Mouse (Mus musculus) midbrain, embryonic 14.5 days (tissue): ENCODE data around the gene Cfap57. TPM values are rescaled to one million over a fixed set of nuclear protein-coding genes. Genes with fewer than 3 reads are reported as not detected.

ENCODE experiments used
- ATAC-seq: fragments of 200-750 bp; cut with Nextera tagmentation; 2 replicates; pipeline ENCODE4 v1.8.0; 2017; ENCODE audit warnings: moderate number of reproducible peaks, moderate library complexity; ENCODE audit not compliant: low FRiP score, low TSS enrichment
- DNase-seq: peaks from one replicate; pipeline ENCODE4 v3.0.0-alpha.2; 2015
- H3K27ac ChIP-seq: fragments of 300-500 bp; sonication (generic); replicated peaks from 2 replicates; pipeline ENCODE4 v1.5.1; 2014; ENCODE audit warnings: mild to moderate bottlenecking, low read depth, low read length, moderate library complexity
- H3K27me3 ChIP-seq: fragments of 300-500 bp; sonication (generic); 2 replicates; pipeline ENCODE4 v1.6.1; 2014; ENCODE audit warnings: low read length, control low read depth, mixed read lengths; ENCODE audit not compliant: control insufficient read depth, insufficient read depth
- H3K36me3 ChIP-seq: fragments of 300-500 bp; sonication (generic); 2 replicates; pipeline ENCODE4 v1.6.1; 2014; ENCODE audit warnings: low read length, control low read depth; ENCODE audit not compliant: control insufficient read depth, insufficient read depth
- H3K4me1 ChIP-seq: fragments of 300-500 bp; sonication (generic); 2 replicates; pipeline ENCODE4 v1.6.1; 2014; ENCODE audit warnings: mild to moderate bottlenecking, antibody characterized with exemption, low read length, control low read depth; ENCODE audit not compliant: control insufficient read depth, insufficient read depth
- H3K4me2 ChIP-seq: fragments of 300-500 bp; sonication (generic); 2 replicates; pipeline ENCODE4 v1.6.1; 2014; ENCODE audit warnings: mild to moderate bottlenecking, low read length, moderate library complexity
- H3K4me3 ChIP-seq: fragments of 300-500 bp; sonication (generic); replicated peaks from 2 replicates; pipeline ENCODE4 v1.5.1; 2014; ENCODE audit warnings: low read depth, low read length
- H3K9ac ChIP-seq: fragments of 300-500 bp; sonication (generic); replicated peaks from 2 replicates; pipeline ENCODE4 v1.6.1; 2014; ENCODE audit warnings: mild to moderate bottlenecking, low read length, moderate library complexity
- H3K9me3 ChIP-seq: fragments of 300-500 bp; sonication (generic); 2 replicates; pipeline ENCODE4 v1.6.1; 2016; ENCODE audit warnings: low read length, control low read depth, mixed read lengths; ENCODE audit not compliant: control insufficient read depth
- WGBS: fragments of 180-500 bp; shearing (Covaris S2); extraction: QIAGEN DNeasy Blood & Tissue Kit; methylation state at CpG from one replicate; pipeline ENCODE4 v1.1.7; 2014; 5-methylcytosine and 5-hydroxymethylcytosine counted together
- polyA plus RNA-seq: library from polyadenylated mRNA; unstranded; fragments of >200 nt; fragmentation: Nextera tagmentation; extraction: Ambion mirVana; gene quantifications from 2 replicates; pipeline ENCODE4 v1.2.1, GENCODE M21; 2014

Gene Cfap57
- polyA plus RNA-seq = 1.3 and 1.8 TPM in 2 replicates

DNA sequence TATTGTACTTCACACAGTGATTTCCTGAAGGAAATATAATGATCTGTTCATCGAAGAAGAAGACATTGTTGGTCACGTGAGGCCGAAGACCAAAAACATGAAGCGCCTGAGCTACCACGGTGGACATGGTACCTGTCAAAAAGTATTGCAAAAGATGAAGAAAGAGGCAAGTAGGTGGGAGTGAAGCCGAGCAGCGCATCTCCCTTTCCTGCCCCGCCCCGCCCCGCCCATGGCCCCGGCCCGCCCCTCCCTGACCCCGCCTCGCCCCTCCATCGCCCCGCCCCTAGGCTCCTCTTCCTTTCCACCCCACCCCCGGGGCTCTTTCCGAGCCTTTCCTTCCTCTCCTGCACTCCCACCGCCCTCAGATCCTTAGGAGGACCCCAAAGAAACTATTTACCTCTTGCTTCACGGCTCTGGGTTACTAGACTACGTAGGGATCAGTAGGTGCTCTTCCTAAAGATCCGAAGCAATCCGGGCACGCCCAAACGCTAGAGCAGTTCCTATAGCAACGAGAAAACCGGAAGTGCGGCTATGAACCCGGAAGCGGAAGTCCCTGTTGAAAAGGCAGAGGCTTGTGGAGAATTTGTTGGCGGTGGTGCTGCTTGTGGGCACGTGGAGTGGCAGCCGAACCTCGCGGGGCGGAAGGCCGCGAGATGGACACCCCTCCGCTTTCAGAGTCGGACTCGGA lies at the start of gene Cfap57, which contains the start of gene Ebna1bp2:
Gene Cfap57 (minus strand): TSS at position 499 of the 688 bp plus-strand sequence.
Gene Ebna1bp2 (plus strand): TSS at position 521 of the 688 bp plus-strand sequence.
- Histone ChIP-seq H3K36me3 (peaks cover 24% of the 10 kb centered on the region), H3K27ac (no peak within 1 kb of the TSS; the same call in 1 of the 2 replicates)
- WGBS = 1% methylated on average over 39 of the region's 41 CpGs

GRCm38 (mm10) chr4:118658652-118659051 lies 38.1 kb upstream of the Cfap57 start, which contains the start of gene Olfr62:
Olfr62 (plus strand) TSS chr4:118658952.
- no peaks in the 10 kb centered on the region for H3K4me1 ChIP-seq
- DNase-seq = no peak

More for the DNA sequence above, at the start of gene Cfap57, which contains the start of gene Ebna1bp2:
- peak; percentile 97 for DNase-seq
- Histone ChIP-seq H3K4me2 (peak within 1 kb of the TSS; percentile 81), H3K4me1 (peaks cover 6% of the 10 kb centered on the region), H3K4me3 (peak within 1 kb of the TSS; percentile 66), H3K9me3 (peaks cover 4% of the 10 kb centered on the region), H3K9ac (peak within 1 kb of the TSS; percentile 60), H3K27me3 (no peaks in the 10 kb centered on the region)
- peak; percentile 92 for ATAC-seq

DNA sequence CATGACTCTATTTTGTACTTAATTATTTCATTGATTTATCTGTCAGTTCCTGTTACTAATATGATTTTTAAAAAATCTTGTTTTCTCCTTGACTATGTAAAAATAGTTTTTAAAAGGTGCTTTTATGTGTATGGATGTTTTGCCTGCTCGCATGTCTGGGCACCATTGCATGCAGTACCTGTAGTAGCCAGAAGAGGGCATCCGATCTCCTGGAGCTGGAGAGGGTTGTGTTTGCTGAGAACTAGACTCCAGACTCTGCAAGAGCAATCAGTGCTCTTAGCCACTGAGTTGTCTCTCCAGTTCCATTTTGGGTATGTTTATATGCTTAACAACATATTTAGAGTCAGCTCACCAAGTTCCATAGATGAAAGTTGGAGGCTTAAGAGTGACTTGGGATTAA lies 24.7 kb upstream of the Cfap57 start:
- Histone ChIP-seq H3K4me2 (no peak overlapping the region), H3K27ac (no peak overlapping the region), H3K9ac (no peak overlapping the region), H3K4me1 (no peaks in the 10 kb centered on the region), H3K36me3 (no peaks in the 10 kb centered on the region), H3K9me3 (no peaks in the 10 kb centered on the region), H3K4me3 (no peak overlapping the region), H3K27me3 (no peaks in the 10 kb centered on the region)
- ATAC-seq (no peak), DNase-seq (peak; percentile 71)
- WGBS = 9% methylated on average over 2 of the region's 2 CpGs

More at GRCm38 (mm10) chr4:118658652-118659051, 38.1 kb upstream of the Cfap57 start, which contains the start of gene Olfr62:
- Histone ChIP-seq H3K36me3 (no peaks in the 10 kb centered on the region), H3K9ac (no peak within 1 kb of the TSS), H3K4me2 (no peak within 1 kb of the TSS), H3K27ac (no peak within 1 kb of the TSS), H3K4me3 (no peak within 1 kb of the TSS), H3K27me3 (no peaks in the 10 kb centered on the region), H3K9me3 (no peaks in the 10 kb centered on the region)
- ATAC-seq = no peak

DNA sequence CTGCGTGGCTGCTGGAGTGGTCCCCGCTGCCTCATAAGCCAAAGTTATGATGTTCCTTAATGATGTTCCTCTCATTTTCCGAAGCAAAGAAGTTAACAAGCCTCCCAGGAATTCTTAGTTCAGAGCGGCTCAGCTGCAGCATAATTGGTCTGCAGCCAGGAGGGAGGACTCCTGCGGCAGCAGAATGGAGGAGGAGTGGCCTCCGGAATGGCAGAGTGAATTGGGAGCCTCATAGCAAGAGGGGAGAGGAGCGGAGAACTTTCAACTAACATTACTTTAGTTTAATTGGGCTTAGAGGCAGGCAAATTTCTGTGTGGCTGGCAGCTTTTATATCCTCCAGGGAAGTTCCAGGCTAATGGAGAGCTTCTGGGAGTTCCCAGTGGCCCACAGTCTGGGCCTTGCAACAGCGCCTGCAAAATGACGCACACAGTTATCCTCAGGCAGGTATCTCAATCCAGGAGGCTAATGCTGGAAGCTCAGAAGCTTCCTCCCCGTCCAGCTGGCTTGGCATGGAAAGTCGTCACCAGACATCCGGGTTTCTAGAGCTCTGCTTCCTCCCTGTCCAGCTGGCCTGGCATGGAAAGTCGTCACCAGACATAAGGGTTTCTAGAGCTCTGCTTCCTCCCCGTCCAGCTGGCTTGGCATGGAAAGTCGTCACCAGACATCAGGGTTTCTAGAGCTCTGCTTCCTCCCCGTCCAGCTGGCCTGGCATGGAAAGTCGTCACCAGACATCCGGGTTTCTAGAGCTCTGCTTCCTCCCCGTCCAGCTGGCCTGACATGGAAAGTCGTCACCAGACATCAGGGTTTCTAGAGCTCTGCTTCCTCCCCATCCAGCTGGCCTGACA lies 22.0 kb upstream of the Cfap57 start:
- Histone ChIP-seq H3K9ac (no peak overlapping the region), H3K27ac (no peak overlapping the region), H3K4me1 (no peaks in the 10 kb centered on the region), H3K36me3 (no peaks in the 10 kb centered on the region), H3K9me3 (no peaks in the 10 kb centered on the region), H3K4me2 (no peak overlapping the region), H3K4me3 (no peak overlapping the region), H3K27me3 (no peaks in the 10 kb centered on the region)
- ATAC-seq = no peak
- peak; percentile 61 for DNase-seq
- 46% methylated on average over 20 of the region's 20 CpGs for WGBS

GRCm38 (mm10) chr4:118630261-118630660 lies 9.7 kb upstream of the Cfap57 start:
- 80% methylated on average over 5 of the region's 5 CpGs for WGBS
- no peak overlapping the region for H3K4me2 ChIP-seq
- no peaks in the 10 kb centered on the region for H3K27me3 ChIP-seq
- H3K36me3 ChIP-seq = peaks cover 72% of the 10 kb centered on the region
- no peak overlapping the region for H3K27ac ChIP-seq
- H3K9ac ChIP-seq = no peak overlapping the region
- no peaks in the 10 kb centered on the region for H3K4me1 ChIP-seq
- no peak overlapping the region for H3K4me3 ChIP-seq
- H3K9me3 ChIP-seq = no peaks in the 10 kb centered on the region
- DNase-seq = no peak
- no peak for ATAC-seq

GRCm38 (mm10) chr4:118621781-118622180 lies 1.2 kb upstream of the Cfap57 start:
- peaks cover 6% of the 10 kb centered on the region for H3K4me1 ChIP-seq
- peaks cover 38% of the 10 kb centered on the region for H3K36me3 ChIP-seq
- H3K9me3 ChIP-seq = peaks cover 4% of the 10 kb centered on the region
- peak overlapping the region; percentile 60 for H3K9ac ChIP-seq
- no peak overlapping the region for H3K27ac ChIP-seq
- peak overlapping the region; percentile 66 for H3K4me3 ChIP-seq
- WGBS = 90% methylated on average over 9 of the region's 9 CpGs
- ATAC-seq (no peak), DNase-seq (no peak)
- H3K27me3 ChIP-seq = no peaks in the 10 kb centered on the region
- peak overlapping the region; percentile 81 for H3K4me2 ChIP-seq

DNA sequence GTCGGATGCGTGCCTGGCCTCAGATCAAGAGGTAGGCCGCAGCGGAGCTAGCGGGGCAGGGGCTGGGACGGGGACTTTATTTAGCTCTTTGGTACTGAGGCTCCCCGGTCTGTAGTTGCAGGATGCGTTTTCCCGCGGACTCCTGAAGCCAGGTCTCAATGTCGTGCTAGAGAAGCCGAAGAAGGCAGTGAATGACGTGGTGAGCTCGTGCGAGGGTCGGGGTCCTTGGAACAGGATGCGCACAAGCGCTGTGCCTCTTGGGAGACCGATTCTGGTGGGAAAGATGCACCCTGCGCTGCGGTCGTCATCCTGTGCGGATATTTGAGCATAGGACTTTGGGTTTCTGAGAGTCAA lies 367 bp upstream of the Cfap57 start:
- Histone ChIP-seq H3K4me2 (peak overlapping the region; percentile 81), H3K27ac (no peak overlapping the region; the same call in 1 of the 2 replicates), H3K36me3 (peaks cover 30% of the 10 kb centered on the region), H3K4me3 (peak overlapping the region; percentile 66), H3K9ac (peak overlapping the region; percentile 60), H3K4me1 (peaks cover 6% of the 10 kb centered on the region), H3K27me3 (no peaks in the 10 kb centered on the region), H3K9me3 (peaks cover 4% of the 10 kb centered on the region)
- DNase-seq (no peak), ATAC-seq (peak; percentile 65)
- WGBS = under 1% methylated on average over 23 of the region's 23 CpGs

- 84% methylated on average over 11 of the region's 11 CpGs for WGBS
- ATAC-seq = no peak
- peaks cover 4% of the 10 kb centered on the region for H3K9me3 ChIP-seq
- H3K27me3 ChIP-seq = no peaks in the 10 kb centered on the region
- no peak overlapping the region for H3K9ac ChIP-seq
- H3K36me3 ChIP-seq = no peaks in the 10 kb centered on the region
- H3K4me1 ChIP-seq = no peaks in the 10 kb centered on the region
- H3K4me3 ChIP-seq = no peak overlapping the region
- peak; percentile 4 for DNase-seq
- H3K4me2 ChIP-seq = no peak overlapping the region
- H3K27ac ChIP-seq = no peak overlapping the region
Measured at GRCm38 (mm10) chr4:118615412-118615811, 5.2 kb downstream of the Cfap57 start.
